Comparison of ENCODE assay signal across 8 mouse cellular contexts in the genomic region with DNA sequence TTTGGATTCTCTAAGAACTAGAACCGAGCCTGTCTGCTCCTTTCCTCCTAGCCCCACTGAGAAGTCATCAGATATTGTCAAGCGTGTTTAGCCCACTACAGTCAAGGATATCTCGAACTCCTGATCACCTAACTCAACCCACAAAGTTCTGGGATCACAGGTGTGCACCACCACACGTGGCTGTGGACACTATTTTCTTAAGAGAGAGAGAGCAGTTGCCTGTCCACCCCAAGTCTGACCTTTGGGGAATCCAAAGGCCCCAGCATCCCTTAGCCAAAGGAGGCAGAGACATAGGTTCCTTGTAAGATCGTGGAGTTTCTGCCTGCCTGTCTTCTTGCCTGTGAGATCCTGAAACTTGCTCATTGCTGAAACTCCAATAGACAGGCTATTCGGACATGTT. TPM values are rescaled to one million over a fixed set of nuclear protein-coding genes. Genes with fewer than 3 reads are reported as not detected.
DNase-seq lines count a peak whose midpoint lies in the region; ATAC-seq and TF ChIP-seq lines count a peak whose summit lies in the region.

No protein-coding gene starts in this region.

- H3K9me3 ChIP-seq in G1E (replicated peaks): no peaks in the 10 kb centered on the region
- no peaks in the 10 kb centered on the region for H3K9me3 ChIP-seq in hindbrain, embryonic 10.5 days
- no peaks in the 10 kb centered on the region for H3K9me3 ChIP-seq in midbrain, embryonic 11.5 days (ENCODE audit: control insufficient read depth, low read length)

- peaks cover 45% of the 10 kb centered on the region for H3K4me1 ChIP-seq in G1E (ENCODE audit: insufficient read depth, low read depth, low read length)
- peaks cover 22% of the 10 kb centered on the region for H3K4me1 ChIP-seq in hindbrain, embryonic 10.5 days (replicated peaks)
- H3K4me1 ChIP-seq in midbrain, embryonic 11.5 days (ENCODE audit: control insufficient read depth, insufficient read depth, low read length): peaks cover 10% of the 10 kb centered on the region

- intact Hi-C loops in heart, postnatal 25 days (cut with DNase I): no loop called here

- TF ChIP-seq CTCF in G1E (IDR thresholded peaks at IDR 0.05; ENCODE audit: low read depth, low read length): no peak

- no peak for ATAC-seq in G1E (ENCODE audit: extremely low read depth, insufficient number of reproducible peaks, low FRiP score, poor library complexity, severe bottlenecking)
- ATAC-seq in midbrain, embryonic 11.5 days (ENCODE audit: low FRiP score): peak; percentile 22

- peaks cover 40% of the 10 kb centered on the region for H3K36me3 ChIP-seq in G1E (replicated peaks)
- H3K36me3 ChIP-seq in hindbrain, embryonic 10.5 days: peaks cover 32% of the 10 kb centered on the region
- peaks cover 16% of the 10 kb centered on the region for H3K36me3 ChIP-seq in midbrain, embryonic 11.5 days (ENCODE audit: control insufficient read depth, insufficient read depth, low read length)

- H3K9ac ChIP-seq in midbrain, embryonic 11.5 days (ENCODE audit: low read length): peak overlapping the region; percentile 60

- H3K4me2 ChIP-seq in midbrain, embryonic 11.5 days: peak overlapping the region; percentile 56

- peaks cover 29% of the 10 kb centered on the region for H3K27me3 ChIP-seq in G1E (ENCODE audit: insufficient read depth, low read length)
- no peaks in the 10 kb centered on the region for H3K27me3 ChIP-seq in hindbrain, embryonic 10.5 days (ENCODE audit: insufficient read depth, poor library complexity, severe bottlenecking)
- H3K27me3 ChIP-seq in midbrain, embryonic 11.5 days (ENCODE audit: control insufficient read depth, insufficient read depth, low read length): no peaks in the 10 kb centered on the region

- H3K27ac ChIP-seq in hindbrain, embryonic 10.5 days: peak overlapping the region; percentile 97
- H3K27ac ChIP-seq in midbrain, embryonic 11.5 days (ENCODE audit: low read depth, low read length): no peak overlapping the region

- WGBS in hindbrain, embryonic 10.5 days: 29% methylated on average over 6 of the region's 6 CpGs
- 27% methylated on average over 6 of the region's 6 CpGs for WGBS in midbrain, embryonic 11.5 days

- DNase-seq in heart, adult 8-10 months (ENCODE audit: low spot score): peak; percentile 17
- DNase-seq in heart, postnatal 25 days (ENCODE audit: low spot score): no peak
- no peak for DNase-seq in G1E (ENCODE audit: low spot score)
- DNase-seq in hindbrain, embryonic 10.5 days (ENCODE audit: low spot score): no peak
- peak; percentile 94 for DNase-seq in midbrain, embryonic 11.5 days (ENCODE audit: low spot score, missing footprints)
- DNase-seq in gastrocnemius, adult 8-10 months (ENCODE audit: low spot score in 2 of 2): no peak
- DNase-seq in layer of hippocampus, postnatal 10 days (ENCODE audit: low spot score in 2 of 2): no peak
- DNase-seq in adrenal gland, postnatal 25 days: no peak

- peak overlapping the region; percentile 86 for H3K4me3 ChIP-seq in G1E (ENCODE audit: low read depth, low read length)
- H3K4me3 ChIP-seq in hindbrain, embryonic 10.5 days: peak overlapping the region; percentile 98
- H3K4me3 ChIP-seq in midbrain, embryonic 11.5 days (ENCODE audit: low read depth, low read length): peak overlapping the region; percentile 90

RNA-seq across cellular contexts. Expression of gene Rpl31, which starts 0.6 kb away (rescaled TPM):
- 100 to 1,000 TPM; 470 to 601 (median 547) TPM for total RNA-seq in heart, adult 8-10 months (2022)
- 100 to 1,000 TPM; 552 to 590 TPM for total RNA-seq in heart, postnatal 25 days (2021)
- total RNA-seq in G1E (2014; fragmentation: Nextera tagmentation) (2,463 and 2,512 TPM in 2 replicates), G1E (2017) (739 and 825 TPM in 2 replicates)
- 438 and 479 TPM in 2 replicates for polyA plus RNA-seq in G1E (2012)
- polyA plus RNA-seq in hindbrain, embryonic 10.5 days (2016; fragmentation: Nextera tagmentation; extraction: Ambion mirVana): 425 and 430 TPM in 2 replicates
- 430 and 474 TPM in 2 replicates for polyA plus RNA-seq in midbrain, embryonic 11.5 days (2014; fragmentation: Nextera tagmentation; extraction: Ambion mirVana)
- 100 to 1,000 TPM; 426 to 535 (median 481) TPM for total RNA-seq in gastrocnemius, adult 8-10 months (2022)
- total RNA-seq in layer of hippocampus, postnatal 10 days (2021): 100 to 1,000 TPM; 422 to 695 TPM
- total RNA-seq in adrenal gland, postnatal 25 days (2021): 664 and 759 TPM in 2 replicates

Comparison
In these comparisons a context has a peak if more than half of its experiments do, and no peak if none do; other contexts are left out.
1. DNase-seq: peak in heart, adult 8-10 months (single experiment) and midbrain, embryonic 11.5 days (single experiment); none in heart, postnatal 25 days (single experiment), G1E (single experiment), hindbrain, embryonic 10.5 days (single experiment), gastrocnemius, adult 8-10 months (0 of 2), layer of hippocampus, postnatal 10 days (0 of 2) and adrenal gland, postnatal 25 days (single experiment).
2. Peak in every context shown above with its lines, with median percentiles within 50 percentile points of each other: H3K4me3 ChIP-seq.